Mouse (Mus musculus): Measurements from ENCODE around the gene Cemip2. TPM values are rescaled to one million over a fixed set of nuclear protein-coding genes. Genes with fewer than 3 reads are reported as not detected.
A peak's percentile ranks its signal among the peaks of the same experiment; 100 is the strongest.

Gene Cemip2
- polyA plus RNA-seq, 1 experiment from 2014 or later = 77.2 TPM

DNA sequence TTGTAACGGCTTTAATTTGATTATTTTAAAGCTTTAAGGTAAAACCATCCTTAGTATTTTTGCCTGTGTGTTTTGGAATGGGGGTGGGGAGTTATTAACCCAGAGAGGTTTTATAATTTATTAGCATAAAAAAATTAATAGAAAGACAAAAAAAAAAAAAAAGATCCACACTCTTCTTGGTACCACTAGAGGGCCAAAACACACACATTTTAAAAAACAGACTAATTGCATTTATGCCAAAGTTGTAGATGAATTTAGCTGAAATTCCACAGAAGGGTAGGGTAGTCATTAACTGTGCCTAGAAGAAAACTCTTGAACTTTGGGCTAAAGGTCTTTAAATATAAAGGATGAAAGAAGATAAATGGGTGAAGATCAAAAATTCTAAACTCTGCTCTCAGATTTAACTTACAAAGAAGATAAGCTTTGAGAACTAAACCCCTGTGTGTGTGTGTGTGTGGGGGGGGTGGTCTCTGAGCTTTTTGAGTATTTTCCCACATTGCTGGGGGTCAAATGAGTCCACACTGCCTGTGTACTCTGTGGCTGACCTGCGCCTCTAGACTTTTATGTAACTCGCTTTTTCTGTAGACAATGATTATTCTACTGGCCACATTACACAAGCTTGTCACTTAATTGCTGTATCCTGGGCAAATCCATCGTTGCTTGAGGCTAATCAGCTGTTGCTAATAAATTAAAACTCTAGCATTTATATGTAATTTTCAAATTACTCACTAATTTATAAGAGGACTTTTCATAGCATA lies 47.2 kb downstream of the Cemip2 start:
- Histone ChIP-seq H3K9ac (ENCODE audit: low read length) (no peak overlapping the region), H3K27me3 (ENCODE audit: control insufficient read depth, insufficient read depth, low read length) (no peaks in the 10 kb centered on the region), H3K4me3 (ENCODE audit: low read depth, low read length) (no peak overlapping the region), H3K4me2 (ENCODE audit: low read depth, low read length, severe bottlenecking) (no peak overlapping the region), H3K27ac (ENCODE audit: low read depth, low read length) (no peak overlapping the region), H3K4me1 (replicated peaks; ENCODE audit: control insufficient read depth, insufficient read depth, low read length) (no peaks in the 10 kb centered on the region), H3K9me3 (ENCODE audit: control insufficient read depth, low read length) (no peaks in the 10 kb centered on the region), H3K36me3 (ENCODE audit: control insufficient read depth, insufficient read depth, low read length) (peaks cover 8% of the 10 kb centered on the region; the same call in 1 of the 2 replicates)
- 89% methylated on average over 4 of the region's 4 CpGs for WGBS
- DNase-seq (ENCODE audit: low spot score) (no peak), ATAC-seq (replicated peaks; ENCODE audit: low FRiP score) (no peak)

DNA sequence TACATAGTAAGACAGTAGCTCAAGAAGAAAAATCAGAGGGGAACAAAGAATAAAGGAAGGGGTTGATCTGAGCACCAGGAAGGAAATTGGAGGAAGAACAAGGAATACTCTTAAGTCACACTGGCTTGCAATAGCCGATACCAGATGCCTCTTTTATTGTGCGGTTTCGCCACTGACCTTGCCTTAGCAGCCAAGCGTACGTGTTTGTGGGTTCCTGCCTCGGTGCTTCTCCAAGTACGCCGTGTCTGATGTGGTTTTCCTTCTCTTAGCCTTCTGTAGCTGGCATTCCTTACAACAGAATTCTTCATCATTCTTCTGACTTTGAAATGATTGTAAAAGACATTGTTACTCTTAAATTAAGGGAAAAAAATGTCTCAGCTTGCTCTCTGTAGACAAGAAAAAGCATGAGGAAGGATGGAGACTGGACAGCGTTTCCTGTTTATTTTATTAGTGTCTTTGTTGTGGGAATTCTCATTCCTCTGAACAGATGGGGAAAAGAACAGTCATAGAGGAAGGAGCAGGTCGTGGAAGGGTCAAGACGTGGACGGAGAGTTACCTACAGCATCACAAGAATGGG lies 55.4 kb downstream of the Cemip2 start:
- Histone ChIP-seq H3K27ac (ENCODE audit: low read depth, low read length) (peak overlapping the region; percentile 18; the same call in 1 of the 2 replicates), H3K36me3 (ENCODE audit: control insufficient read depth, insufficient read depth, low read length) (peaks cover 17% of the 10 kb centered on the region), H3K4me2 (ENCODE audit: low read depth, low read length, severe bottlenecking) (no peak overlapping the region), H3K4me1 (replicated peaks; ENCODE audit: control insufficient read depth, insufficient read depth, low read length) (no peaks in the 10 kb centered on the region), H3K9ac (ENCODE audit: low read length) (no peak overlapping the region), H3K4me3 (ENCODE audit: low read depth, low read length) (no peak overlapping the region), H3K9me3 (ENCODE audit: control insufficient read depth, low read length) (no peaks in the 10 kb centered on the region), H3K27me3 (ENCODE audit: control insufficient read depth, insufficient read depth, low read length) (no peaks in the 10 kb centered on the region)
- no peak for DNase-seq (ENCODE audit: low spot score)
- WGBS = 91% methylated on average over 12 of the region's 12 CpGs
- ATAC-seq (replicated peaks; ENCODE audit: low FRiP score) = no peak

DNA sequence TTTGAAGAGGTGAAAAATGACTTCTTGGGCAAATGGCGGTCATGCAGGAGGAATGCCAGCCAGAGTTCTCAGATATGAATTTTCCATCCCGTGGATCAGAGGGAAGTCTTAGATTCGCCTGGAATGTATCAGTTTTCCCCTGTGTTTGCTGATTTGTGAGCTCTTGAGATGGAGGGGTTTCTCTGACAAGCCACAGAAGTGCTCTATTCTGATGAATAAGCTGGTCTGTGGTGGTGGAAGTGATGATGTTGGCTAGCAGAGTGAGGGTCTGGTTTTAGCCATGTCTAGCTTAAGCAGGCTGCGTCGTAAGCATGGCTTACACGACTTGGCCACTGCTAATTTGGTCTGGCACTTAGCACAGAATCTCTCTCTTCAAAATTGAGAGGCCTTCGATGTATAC lies 56.8 kb downstream of the Cemip2 start:
- DNase-seq (ENCODE audit: low spot score) (no peak), ATAC-seq (replicated peaks; ENCODE audit: low FRiP score) (no peak)
- H3K9ac ChIP-seq (ENCODE audit: low read length) = no peak overlapping the region
- H3K4me3 ChIP-seq (ENCODE audit: low read depth, low read length) = no peak overlapping the region
- no peak overlapping the region for H3K27ac ChIP-seq (ENCODE audit: low read depth, low read length)
- H3K9me3 ChIP-seq (ENCODE audit: control insufficient read depth, low read length) = no peaks in the 10 kb centered on the region
- no peaks in the 10 kb centered on the region for H3K4me1 ChIP-seq (replicated peaks; ENCODE audit: control insufficient read depth, insufficient read depth, low read length)
- no peak overlapping the region for H3K4me2 ChIP-seq (ENCODE audit: low read depth, low read length, severe bottlenecking)
- H3K36me3 ChIP-seq (ENCODE audit: control insufficient read depth, insufficient read depth, low read length) = peaks cover 15% of the 10 kb centered on the region
- H3K27me3 ChIP-seq (ENCODE audit: control insufficient read depth, insufficient read depth, low read length) = no peaks in the 10 kb centered on the region
- 92% methylated on average over 7 of the region's 7 CpGs for WGBS

DNA sequence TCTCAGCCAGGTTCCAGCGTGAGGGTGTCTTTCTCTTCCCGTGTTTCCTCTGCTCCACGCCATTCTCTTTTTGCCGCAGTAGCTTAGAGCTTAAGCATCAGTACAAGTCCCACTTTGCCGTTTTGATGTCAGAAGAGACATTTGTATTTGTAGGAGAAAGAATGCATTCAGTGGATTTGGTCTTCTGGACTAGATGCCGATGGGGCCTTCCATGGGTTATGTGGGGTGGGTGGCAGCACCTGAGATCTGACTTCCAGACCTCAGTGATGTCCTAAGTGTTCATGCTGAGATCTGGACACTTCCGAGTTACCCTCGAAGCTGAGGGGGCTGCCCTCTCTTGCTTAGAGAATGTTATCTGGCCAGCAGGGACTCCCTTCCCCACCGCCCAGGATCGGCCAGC lies 72.6 kb downstream of the Cemip2 start:
- Histone ChIP-seq H3K9me3 (ENCODE audit: control insufficient read depth, low read length) (no peaks in the 10 kb centered on the region), H3K4me3 (ENCODE audit: low read depth, low read length) (no peak overlapping the region), H3K4me2 (ENCODE audit: low read depth, low read length, severe bottlenecking) (no peak overlapping the region), H3K36me3 (ENCODE audit: control insufficient read depth, insufficient read depth, low read length) (peaks cover 25% of the 10 kb centered on the region; the same call in 1 of the 2 replicates), H3K27ac (ENCODE audit: low read depth, low read length) (no peak overlapping the region), H3K4me1 (replicated peaks; ENCODE audit: control insufficient read depth, insufficient read depth, low read length) (no peaks in the 10 kb centered on the region), H3K27me3 (ENCODE audit: control insufficient read depth, insufficient read depth, low read length) (no peaks in the 10 kb centered on the region), H3K9ac (ENCODE audit: low read length) (no peak overlapping the region)
- DNase-seq (ENCODE audit: low spot score) (no peak), ATAC-seq (replicated peaks; ENCODE audit: low FRiP score) (no peak)
- WGBS = 90% methylated on average over 10 of the region's 10 CpGs

DNA sequence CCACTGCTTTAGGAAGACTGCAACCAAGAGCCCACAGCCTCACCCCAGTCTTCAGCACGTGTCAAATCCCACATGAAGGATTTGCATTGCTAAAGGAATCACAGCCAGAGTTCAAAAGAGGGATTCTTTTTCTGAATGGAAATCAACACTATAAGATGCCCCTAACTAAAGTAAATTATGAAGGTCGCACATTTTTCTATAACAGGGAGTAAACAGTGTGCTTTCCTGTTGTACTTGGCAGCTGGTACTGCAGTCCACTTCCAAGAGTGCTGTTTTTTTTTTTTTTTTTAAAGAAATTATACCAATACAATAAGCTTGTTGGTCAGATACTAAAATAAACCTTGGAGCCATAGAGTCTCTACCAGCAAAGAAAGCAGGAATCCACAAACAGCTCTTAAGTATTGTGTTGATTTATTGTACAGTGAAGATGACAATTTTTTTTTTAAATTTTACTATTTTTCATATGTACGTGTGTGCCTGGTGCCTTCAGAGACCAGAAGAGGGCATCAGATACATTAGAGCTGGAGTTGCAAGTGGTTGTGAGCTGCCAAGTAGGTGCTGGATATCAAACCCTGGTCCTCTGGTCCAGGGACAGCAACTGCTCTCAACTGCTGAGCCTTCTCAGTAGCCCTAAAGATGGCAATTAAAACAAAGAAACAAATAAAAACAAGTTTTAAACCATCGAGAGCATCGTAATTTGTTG lies 76.5 kb downstream of the Cemip2 start:
- 88% methylated on average over 5 of the region's 5 CpGs for WGBS
- no peaks in the 10 kb centered on the region for H3K4me1 ChIP-seq (replicated peaks; ENCODE audit: control insufficient read depth, insufficient read depth, low read length)
- H3K9me3 ChIP-seq (ENCODE audit: control insufficient read depth, low read length) = no peaks in the 10 kb centered on the region
- no peak overlapping the region for H3K9ac ChIP-seq (ENCODE audit: low read length)
- no peak overlapping the region for H3K4me2 ChIP-seq (ENCODE audit: low read depth, low read length, severe bottlenecking)
- DNase-seq (ENCODE audit: low spot score) = no peak
- H3K27ac ChIP-seq (ENCODE audit: low read depth, low read length) = no peak overlapping the region
- no peak for ATAC-seq (replicated peaks; ENCODE audit: low FRiP score)
- H3K27me3 ChIP-seq (ENCODE audit: control insufficient read depth, insufficient read depth, low read length) = no peaks in the 10 kb centered on the region
- peaks cover 25% of the 10 kb centered on the region; the same call in 1 of the 2 replicates for H3K36me3 ChIP-seq (ENCODE audit: control insufficient read depth, insufficient read depth, low read length)
- no peak overlapping the region for H3K4me3 ChIP-seq (ENCODE audit: low read depth, low read length)

DNA sequence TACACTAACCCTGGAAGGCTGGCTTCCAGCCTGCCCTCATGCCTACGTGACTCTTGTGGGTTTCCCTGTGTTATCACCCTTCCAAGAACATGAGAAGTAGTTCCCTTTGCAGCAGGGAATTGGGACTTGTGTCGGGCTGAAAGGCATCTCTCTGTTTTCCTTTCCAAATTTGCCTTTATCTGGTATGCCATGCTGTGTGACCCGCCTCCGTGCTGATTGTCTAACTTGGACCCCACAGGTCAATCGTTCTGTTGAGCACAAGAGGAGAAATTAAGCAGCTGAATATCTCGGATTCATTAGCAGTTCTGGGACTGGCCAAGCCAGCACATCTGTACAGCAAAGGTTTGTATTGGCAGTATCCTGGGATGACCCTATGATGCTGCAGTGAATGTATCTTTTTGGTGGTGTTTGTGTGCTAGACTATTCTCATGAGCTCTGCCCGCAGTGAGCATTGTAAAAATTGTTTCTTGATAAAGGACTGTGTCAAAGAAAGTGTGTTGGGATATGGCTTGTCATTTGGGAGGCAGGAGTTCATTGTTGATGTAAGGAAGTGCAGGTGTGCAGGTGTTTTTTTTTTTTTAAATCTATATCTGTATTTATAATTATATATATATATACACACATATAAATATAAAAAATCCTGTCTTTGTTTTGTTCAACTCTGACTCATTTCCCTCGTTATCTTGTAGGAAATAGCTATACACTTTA lies 77.4 kb downstream of the Cemip2 start:
- Histone ChIP-seq H3K36me3 (ENCODE audit: control insufficient read depth, insufficient read depth, low read length) (peaks cover 25% of the 10 kb centered on the region; the same call in 1 of the 2 replicates), H3K9me3 (ENCODE audit: control insufficient read depth, low read length) (no peaks in the 10 kb centered on the region), H3K27me3 (ENCODE audit: control insufficient read depth, insufficient read depth, low read length) (no peaks in the 10 kb centered on the region), H3K9ac (ENCODE audit: low read length) (no peak overlapping the region), H3K4me2 (ENCODE audit: low read depth, low read length, severe bottlenecking) (no peak overlapping the region), H3K4me1 (replicated peaks; ENCODE audit: control insufficient read depth, insufficient read depth, low read length) (no peaks in the 10 kb centered on the region), H3K27ac (ENCODE audit: low read depth, low read length) (no peak overlapping the region), H3K4me3 (ENCODE audit: low read depth, low read length) (no peak overlapping the region)
- DNase-seq (ENCODE audit: low spot score) (no peak), ATAC-seq (replicated peaks; ENCODE audit: low FRiP score) (no peak)
- 90% methylated on average over 8 of the region's 8 CpGs for WGBS

DNA sequence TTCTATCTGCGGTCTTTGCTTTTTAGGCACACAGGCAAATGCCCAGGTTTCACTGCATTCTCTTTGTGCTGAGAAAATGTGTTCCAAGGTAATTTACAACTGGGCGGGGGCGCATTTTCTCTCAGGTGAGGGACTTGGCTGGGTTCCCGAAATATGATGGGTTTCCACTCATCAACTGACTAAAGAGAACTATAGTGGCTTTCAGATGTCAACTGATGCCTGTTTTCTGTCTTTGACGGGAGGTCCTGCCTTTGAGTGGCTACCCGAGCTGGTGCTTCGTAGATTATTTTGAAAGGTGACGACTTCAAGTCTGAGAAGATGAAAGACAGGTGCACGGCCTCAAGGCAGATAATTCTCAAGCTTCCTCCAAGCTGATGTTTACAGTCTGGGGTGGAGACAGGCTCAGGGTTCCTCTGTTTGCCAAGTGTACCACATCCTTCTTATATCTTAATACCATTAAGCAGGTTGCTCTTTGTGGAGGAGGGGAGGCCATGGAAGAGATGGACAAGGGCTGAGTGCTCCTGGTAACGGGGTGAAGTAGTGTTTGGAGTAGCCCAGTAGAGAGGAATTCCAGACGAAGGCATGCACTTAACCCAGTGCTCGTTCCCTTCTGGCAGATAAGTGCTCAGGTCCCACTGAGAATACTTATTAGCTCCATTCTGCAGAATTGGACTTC lies 80.8 kb downstream of the Cemip2 start:
- H3K9me3 ChIP-seq (ENCODE audit: control insufficient read depth, low read length) = no peaks in the 10 kb centered on the region
- no peaks in the 10 kb centered on the region for H3K4me1 ChIP-seq (replicated peaks; ENCODE audit: control insufficient read depth, insufficient read depth, low read length)
- no peak overlapping the region for H3K4me2 ChIP-seq (ENCODE audit: low read depth, low read length, severe bottlenecking)
- no peak overlapping the region for H3K4me3 ChIP-seq (ENCODE audit: low read depth, low read length)
- 85% methylated on average over 12 of the region's 12 CpGs for WGBS
- no peak overlapping the region for H3K9ac ChIP-seq (ENCODE audit: low read length)
- DNase-seq (ENCODE audit: low spot score) (no peak), ATAC-seq (replicated peaks; ENCODE audit: low FRiP score) (no peak)
- no peaks in the 10 kb centered on the region for H3K27me3 ChIP-seq (ENCODE audit: control insufficient read depth, insufficient read depth, low read length)
- peaks cover 9% of the 10 kb centered on the region; the same call in 1 of the 2 replicates for H3K36me3 ChIP-seq (ENCODE audit: control insufficient read depth, insufficient read depth, low read length)
- H3K27ac ChIP-seq (ENCODE audit: low read depth, low read length) = no peak overlapping the region

DNA sequence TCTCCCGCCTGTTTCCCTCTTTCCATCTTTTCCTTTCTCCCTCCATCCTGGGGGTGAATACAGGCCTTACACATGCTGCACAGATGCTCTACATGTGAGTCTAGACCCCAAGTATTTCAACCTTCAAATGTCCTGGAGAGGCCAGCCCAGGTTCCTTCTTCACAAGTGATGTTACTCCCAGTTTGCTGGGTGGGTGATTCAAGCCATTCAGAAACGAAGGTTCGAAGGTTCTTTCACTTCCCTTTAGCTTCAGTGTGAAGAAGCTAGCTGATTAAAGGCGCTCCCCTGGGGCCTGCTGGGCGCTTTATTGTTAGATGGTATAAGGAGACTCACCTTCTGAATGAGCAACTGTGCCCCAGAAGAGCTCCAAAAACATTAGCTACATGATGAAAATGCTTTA lies 82.0 kb downstream of the Cemip2 start:
- ATAC-seq (replicated peaks; ENCODE audit: low FRiP score) = no peak
- no peaks in the 10 kb centered on the region for H3K9me3 ChIP-seq (ENCODE audit: control insufficient read depth, low read length)
- H3K36me3 ChIP-seq (ENCODE audit: control insufficient read depth, insufficient read depth, low read length) = peaks cover 3% of the 10 kb centered on the region; the same call in 1 of the 2 replicates
- H3K27ac ChIP-seq (ENCODE audit: low read depth, low read length) = no peak overlapping the region
- no peaks in the 10 kb centered on the region for H3K27me3 ChIP-seq (ENCODE audit: control insufficient read depth, insufficient read depth, low read length)
- H3K4me3 ChIP-seq (ENCODE audit: low read depth, low read length) = no peak overlapping the region
- H3K9ac ChIP-seq (ENCODE audit: low read length) = no peak overlapping the region
- no peak overlapping the region for H3K4me2 ChIP-seq (ENCODE audit: low read depth, low read length, severe bottlenecking)
- 67% methylated on average over 5 of the region's 5 CpGs for WGBS
- H3K4me1 ChIP-seq (replicated peaks; ENCODE audit: control insufficient read depth, insufficient read depth, low read length) = no peaks in the 10 kb centered on the region
- no peak for DNase-seq (ENCODE audit: low spot score)

Measured in forebrain, embryonic 11.5 days (tissue).